Mouse (Mus musculus): Measurements from ENCODE around the gene Htr5b.

GRCm38 (mm10) chr1:121518609-121519008 is 9.7 kb downstream of the Htr5b start:
- TF ChIP-seq CTCF (IDR thresholded peaks at IDR 0.05; ENCODE audit: insufficient read depth, low read depth, low read length) (no peak), POLR2A (IDR thresholded peaks at IDR 0.05; ENCODE audit: insufficient read depth, low read depth, low read length) (no peak)

All from olfactory bulb, adult 2 months (tissue).